Mouse (Mus musculus) liver, embryonic 14.5 days (tissue): Measurements from ENCODE around the gene Gltpd2.

Experiments
- CTCF ChIP-seq: IDR thresholded peaks from 2 replicates; pipeline ENCODE4 v1.5.1; 2016; ENCODE audit warnings: antibody characterized with exemption, low read depth, control low read depth
- EP300 ChIP-seq: IDR thresholded peaks from 2 replicates; pipeline ENCODE4 v1.6.1; 2016; ENCODE audit warnings: antibody characterized with exemption, low read depth

GRCm38 (mm10) chr11:70504970-70505369 lies 14.0 kb upstream of the Gltpd2 start, which contains the start of gene Tm4sf5:
- TF ChIP-seq CTCF (no peak), EP300 (no peak)
